Mouse (Mus musculus) intestine, embryonic 14.5 days (tissue): ENCODE results near the gene Tmem234. TPM values are rescaled to one million over a fixed set of nuclear protein-coding genes. Genes with fewer than 3 reads are reported as not detected.
"Not testable (repeated sequence)": the region's sequence is repeated elsewhere in the genome, so short reads cannot be mapped to it uniquely, and the experiment has no call there.

Experiments
- ATAC-seq: fragments of 200-750 bp; cut with Nextera tagmentation; replicated peaks from 2 replicates; pipeline ENCODE4 v1.8.0; 2017; ENCODE audit warnings: low read depth, moderate number of reproducible peaks, moderate TSS enrichment, moderate library complexity; ENCODE audit not compliant: low FRiP score, low TSS enrichment
- DNase-seq: peaks from one replicate; pipeline ENCODE4 v3.0.0-alpha.2; 2018; ENCODE audit warnings: low spot score
- H3K27ac ChIP-seq: fragments of 300-500 bp; sonication (generic); 2 replicates; pipeline ENCODE4 v1.5.1; 2014; ENCODE audit warnings: low read depth, mild to moderate bottlenecking, control low read depth
- H3K27me3 ChIP-seq: fragments of 300-500 bp; sonication (generic); replicated peaks from 2 replicates; pipeline ENCODE4 v1.6.1; 2014; ENCODE audit warnings: low read length, control low read depth; ENCODE audit not compliant: control insufficient read depth, insufficient read depth
- H3K36me3 ChIP-seq: fragments of 300-500 bp; sonication (generic); 2 replicates; pipeline ENCODE4 v1.6.1; 2014; ENCODE audit warnings: low read length, control low read depth; ENCODE audit not compliant: control insufficient read depth, insufficient read depth
- H3K4me1 ChIP-seq: fragments of 300-500 bp; sonication (generic); replicated peaks from 2 replicates; pipeline ENCODE4 v1.6.1; 2014; ENCODE audit warnings: low read length, control low read depth, mixed read lengths; ENCODE audit not compliant: control insufficient read depth, insufficient read depth
- H3K4me2 ChIP-seq: fragments of 300-500 bp; sonication (generic); 2 replicates; pipeline ENCODE4 v1.6.1; 2014; ENCODE audit warnings: low read length
- H3K4me3 ChIP-seq: fragments of 300-500 bp; sonication (generic); 2 replicates; pipeline ENCODE4 v1.5.1; 2014; ENCODE audit warnings: low read depth, low read length, control low read depth, mixed read lengths
- H3K9ac ChIP-seq: fragments of 300-500 bp; sonication (generic); 2 replicates; pipeline ENCODE4 v1.6.1; 2014; ENCODE audit warnings: mild to moderate bottlenecking, low read length
- H3K9me3 ChIP-seq: fragments of 300-500 bp; sonication (generic); 2 replicates; pipeline ENCODE4 v1.6.1; 2016; ENCODE audit warnings: low read length, control low read depth; ENCODE audit not compliant: control insufficient read depth
- WGBS: fragments of 180-500 bp; shearing (Covaris S2); extraction: QIAGEN DNeasy Blood & Tissue Kit; methylation state at CpG from one replicate; pipeline ENCODE4 v1.1.7; 2014; 5-methylcytosine and 5-hydroxymethylcytosine counted together
- polyA plus RNA-seq: library from polyadenylated mRNA; unstranded; fragments of >200 nt; fragmentation: Nextera tagmentation; extraction: Ambion mirVana; gene quantifications from 2 replicates; pipeline ENCODE4 v1.2.1, GENCODE M21; 2014

Tmem234 gene
- 197 and 212 TPM in 2 replicates for polyA plus RNA-seq

DNA sequence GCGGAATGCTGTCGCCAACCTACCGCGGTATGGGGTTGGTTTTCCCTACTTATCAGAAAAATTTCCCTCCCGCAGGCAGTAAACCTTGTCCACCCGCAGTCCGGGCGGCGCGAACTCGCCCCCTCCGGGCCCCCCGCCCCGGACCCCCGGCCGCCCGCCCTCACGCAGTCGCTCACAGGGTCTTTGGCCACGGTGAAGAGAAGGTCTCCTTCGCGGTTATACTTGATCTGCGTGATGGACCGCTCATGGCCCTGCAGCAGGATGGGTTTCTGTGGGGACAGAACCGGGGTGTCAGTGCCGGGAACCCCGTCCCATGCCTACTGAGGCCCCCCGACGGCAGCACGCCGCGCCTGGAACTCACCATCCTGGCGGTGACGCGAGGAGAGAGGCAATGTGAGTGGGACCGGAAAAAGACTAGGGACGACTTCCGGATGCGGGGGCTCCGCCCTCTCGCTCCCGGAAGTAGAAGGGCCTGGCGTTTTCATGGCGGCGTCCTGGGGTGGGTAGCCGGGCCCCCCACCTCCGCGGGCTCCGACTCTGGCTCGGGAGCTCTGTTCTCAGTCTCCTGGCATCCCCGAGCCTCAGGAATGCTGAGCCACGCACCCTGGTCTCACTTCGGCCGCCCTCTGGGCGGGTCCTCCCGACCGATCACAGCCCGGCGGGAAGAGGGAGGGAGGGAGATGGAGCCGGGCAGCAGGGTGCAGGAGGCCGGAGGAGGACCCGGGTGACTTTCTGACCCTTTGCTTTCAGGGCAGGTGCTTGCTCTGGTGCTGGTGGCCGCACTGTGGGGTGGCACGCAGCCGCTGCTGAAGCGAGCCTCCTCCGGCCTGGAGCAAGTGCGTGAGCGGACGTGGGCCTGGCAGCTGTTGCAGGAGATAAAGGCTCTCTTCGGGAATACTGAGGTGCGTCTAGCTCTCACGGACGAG, at the start of gene Tmem234, which contains the start of gene Eif3i:
Gene Tmem234 (plus strand): TSS at position 436 of the 926 bp plus-strand sequence.
Gene Eif3i (minus strand): TSS at position 416 of the 926 bp plus-strand sequence.
- Histone ChIP-seq H3K4me3 (peak within 1 kb of the TSS; percentile 92), H3K4me1 (peaks cover 15% of the 10 kb centered on the region), H3K9ac (peak within 1 kb of the TSS; percentile 81), H3K9me3 (no peaks in the 10 kb centered on the region), H3K4me2 (peak within 1 kb of the TSS; percentile 76), H3K27ac (peak within 1 kb of the TSS; percentile 73; the same call in 1 of the 2 replicates), H3K36me3 (peaks cover 55% of the 10 kb centered on the region), H3K27me3 (no peaks in the 10 kb centered on the region)
- DNase-seq = peak; percentile 90
- WGBS = under 1% methylated on average over 73 of the region's 74 CpGs
- ATAC-seq = peak; percentile 87

DNA sequence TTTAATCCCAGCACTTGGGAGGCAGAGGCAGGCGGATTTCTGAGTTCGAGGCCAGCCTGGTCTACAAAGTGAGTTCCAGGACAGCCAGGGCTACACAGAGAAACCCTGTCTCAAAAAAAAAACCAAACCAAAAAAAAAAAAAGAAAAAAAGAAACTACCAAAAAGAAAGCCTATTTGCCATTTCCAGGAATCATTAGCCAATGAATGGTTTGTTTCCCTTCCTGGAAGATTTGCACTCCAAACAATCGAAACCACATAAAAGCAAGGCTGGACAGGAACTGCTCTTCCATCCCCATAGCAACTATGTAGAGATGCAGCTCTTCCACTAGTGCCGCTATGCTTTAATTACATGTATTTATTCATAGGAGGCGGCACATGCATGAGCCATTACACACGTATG, 46.0 kb upstream of the Tmem234 start:
- not testable (repeated sequence) for H3K4me3 ChIP-seq, H3K4me2 ChIP-seq, H3K9ac ChIP-seq, H3K27ac ChIP-seq, DNase-seq, H3K36me3 ChIP-seq, ATAC-seq, H3K9me3 ChIP-seq, H3K27me3 ChIP-seq
- peaks cover 18% of the 10 kb centered on the region for H3K4me1 ChIP-seq
- WGBS = 92% methylated on average over 6 of the region's 6 CpGs

DNA sequence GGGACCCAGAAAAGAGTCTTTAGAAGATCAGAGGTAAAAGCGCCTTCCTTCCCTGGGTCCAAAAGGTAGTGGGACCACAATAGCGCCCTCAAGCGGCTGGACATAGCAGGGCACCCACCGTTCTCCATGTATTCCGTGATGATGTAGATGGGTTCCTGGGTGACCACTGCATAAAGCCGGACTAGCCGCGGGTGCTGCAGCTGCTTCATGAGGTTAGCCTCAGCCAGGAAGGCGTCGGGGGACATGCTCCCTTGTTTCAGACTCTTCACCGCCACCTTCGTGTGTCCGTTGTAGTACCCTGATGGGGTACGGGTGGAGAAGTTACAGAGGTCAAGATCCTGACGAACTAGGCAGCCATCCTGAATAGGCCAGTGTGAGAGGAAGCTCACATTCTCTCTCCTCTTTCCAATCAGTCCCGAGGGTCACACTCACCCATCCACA, 45.0 kb upstream of the Tmem234 start:
- Histone ChIP-seq H3K36me3 (no peaks in the 10 kb centered on the region), H3K9me3 (no peaks in the 10 kb centered on the region), H3K27me3 (no peaks in the 10 kb centered on the region), H3K27ac (peak overlapping the region; percentile 69; the same call in 1 of the 2 replicates), H3K4me1 (peaks cover 18% of the 10 kb centered on the region), H3K4me2 (peak overlapping the region; percentile 94), H3K9ac (peak overlapping the region; percentile 55), H3K4me3 (peak overlapping the region; percentile 58)
- WGBS = 6% methylated on average over 16 of the region's 16 CpGs
- DNase-seq (peak; percentile 85), ATAC-seq (peak; percentile 30; the same call in 1 of the 2 replicates)

DNA sequence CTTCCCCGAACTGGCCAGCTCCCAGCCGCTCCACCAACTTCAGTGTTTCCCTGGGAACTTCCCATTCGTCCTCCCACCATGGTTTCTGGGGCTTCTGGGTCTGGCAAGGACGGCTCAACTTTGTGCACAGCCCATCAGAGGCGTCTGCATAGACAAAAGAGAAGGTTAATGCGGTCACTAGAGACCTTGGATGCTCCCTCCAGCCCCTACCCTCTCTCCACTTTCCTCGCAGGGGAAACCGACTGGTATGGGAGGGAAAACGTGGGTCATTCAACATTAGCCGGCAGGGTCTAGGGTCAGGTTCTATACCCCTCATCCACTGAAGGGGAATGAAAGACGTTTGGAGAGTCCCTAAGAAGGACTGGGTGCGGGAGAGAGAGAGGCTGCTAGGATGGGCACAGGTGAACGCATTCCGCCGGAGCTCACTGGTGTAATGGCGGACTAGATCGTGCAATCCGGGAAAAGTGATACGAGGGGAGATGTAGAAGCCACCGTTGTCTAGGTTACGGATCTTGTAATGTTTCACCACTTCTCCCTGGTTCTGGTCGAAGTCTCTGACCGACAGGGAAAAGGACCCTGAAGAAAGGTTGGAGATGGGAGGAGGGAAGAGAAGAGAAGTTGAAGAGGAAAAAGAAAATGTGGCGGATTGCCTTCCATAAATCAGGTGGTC, 44.5 kb upstream of the Tmem234 start:
- Histone ChIP-seq H3K4me3 (peak overlapping the region; percentile 58), H3K27me3 (no peaks in the 10 kb centered on the region), H3K9me3 (no peaks in the 10 kb centered on the region), H3K4me2 (peak overlapping the region; percentile 94), H3K27ac (peak overlapping the region; percentile 69; the same call in 1 of the 2 replicates), H3K4me1 (peaks cover 18% of the 10 kb centered on the region), H3K36me3 (no peaks in the 10 kb centered on the region), H3K9ac (peak overlapping the region; percentile 55)
- DNase-seq (no peak), ATAC-seq (peak; percentile 66)
- WGBS = under 1% methylated on average over 24 of the region's 24 CpGs

DNA sequence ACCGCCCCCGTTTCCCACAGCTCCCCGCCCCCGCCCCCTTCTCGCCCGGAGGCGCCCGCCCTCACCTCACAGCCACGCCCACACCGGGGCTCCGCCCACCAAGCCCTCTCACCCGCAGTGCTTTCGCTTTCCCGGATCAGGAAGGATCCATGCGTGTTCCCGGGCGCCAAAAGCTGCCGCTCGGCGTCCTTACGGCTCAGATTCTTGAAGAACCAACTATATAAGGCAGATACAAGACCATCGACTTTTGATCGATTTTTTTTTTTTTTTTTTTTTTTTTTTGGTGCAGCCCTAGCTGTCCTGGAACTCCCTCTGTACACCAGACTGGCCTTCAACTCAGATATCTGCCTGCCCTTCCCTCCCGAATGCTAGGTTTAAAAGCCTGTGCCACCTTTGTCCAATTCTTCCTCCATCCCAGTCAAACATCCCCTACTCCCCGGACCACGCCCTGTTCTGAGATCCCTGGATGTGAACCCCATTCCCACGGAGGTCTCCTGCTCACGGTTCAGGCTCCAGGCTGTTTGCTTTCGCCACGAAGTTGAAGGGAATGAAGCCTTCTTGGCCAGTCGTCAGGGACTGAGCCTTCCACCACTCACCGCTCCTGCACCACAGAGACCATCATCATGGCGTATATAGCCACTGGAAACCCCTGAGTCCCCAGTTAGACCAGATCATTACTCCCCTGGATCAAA, 43.8 kb upstream of the Tmem234 start:
- Histone ChIP-seq H3K9ac (peak overlapping the region; percentile 55), H3K27ac (peak overlapping the region; percentile 51; the same call in 1 of the 2 replicates), H3K4me2 (peak overlapping the region; percentile 94), H3K27me3 (no peaks in the 10 kb centered on the region), H3K4me1 (peaks cover 18% of the 10 kb centered on the region), H3K9me3 (no peaks in the 10 kb centered on the region), H3K4me3 (peak overlapping the region; percentile 58), H3K36me3 (no peaks in the 10 kb centered on the region)
- DNase-seq (peak; percentile 98), ATAC-seq (peak; percentile 80)
- 7% methylated on average over 33 of the region's 33 CpGs for WGBS

DNA sequence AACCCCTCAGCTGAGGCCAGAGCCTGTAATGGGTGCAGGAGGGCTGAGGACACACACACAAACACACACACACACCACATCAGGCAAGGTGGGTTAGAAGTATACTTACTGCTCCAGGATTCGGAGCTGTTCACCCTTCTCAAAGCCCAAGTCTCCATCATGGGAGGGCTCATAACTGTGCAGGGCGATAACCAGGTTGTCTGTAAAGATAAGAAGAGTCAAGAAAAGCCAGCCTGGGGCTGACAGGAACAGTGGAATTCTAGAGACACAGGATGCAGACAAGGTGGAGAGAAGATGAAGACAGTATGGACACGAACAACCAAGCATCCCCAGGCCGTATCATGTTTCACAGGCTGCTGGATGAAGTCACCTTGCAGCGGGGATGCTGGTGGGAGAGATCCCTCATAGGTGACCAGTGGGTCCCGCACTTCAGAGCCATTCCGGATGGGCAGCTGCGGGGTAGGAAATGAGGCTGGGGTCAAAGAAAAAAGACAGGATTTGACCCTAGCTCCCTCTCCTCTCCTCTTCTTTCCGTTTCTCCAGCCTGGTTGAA, 43.1 kb upstream of the Tmem234 start:
- Histone ChIP-seq H3K9ac (peak overlapping the region; percentile 55; the same call in 1 of the 2 replicates), H3K27me3 (no peaks in the 10 kb centered on the region), H3K27ac (peak overlapping the region; percentile 51; the same call in 1 of the 2 replicates), H3K36me3 (no peaks in the 10 kb centered on the region), H3K4me3 (no peak overlapping the region), H3K9me3 (no peaks in the 10 kb centered on the region), H3K4me2 (peak overlapping the region; percentile 94), H3K4me1 (peaks cover 18% of the 10 kb centered on the region)
- ATAC-seq = no peak
- no peak for DNase-seq
- 60% methylated on average over 9 of the region's 9 CpGs for WGBS

DNA sequence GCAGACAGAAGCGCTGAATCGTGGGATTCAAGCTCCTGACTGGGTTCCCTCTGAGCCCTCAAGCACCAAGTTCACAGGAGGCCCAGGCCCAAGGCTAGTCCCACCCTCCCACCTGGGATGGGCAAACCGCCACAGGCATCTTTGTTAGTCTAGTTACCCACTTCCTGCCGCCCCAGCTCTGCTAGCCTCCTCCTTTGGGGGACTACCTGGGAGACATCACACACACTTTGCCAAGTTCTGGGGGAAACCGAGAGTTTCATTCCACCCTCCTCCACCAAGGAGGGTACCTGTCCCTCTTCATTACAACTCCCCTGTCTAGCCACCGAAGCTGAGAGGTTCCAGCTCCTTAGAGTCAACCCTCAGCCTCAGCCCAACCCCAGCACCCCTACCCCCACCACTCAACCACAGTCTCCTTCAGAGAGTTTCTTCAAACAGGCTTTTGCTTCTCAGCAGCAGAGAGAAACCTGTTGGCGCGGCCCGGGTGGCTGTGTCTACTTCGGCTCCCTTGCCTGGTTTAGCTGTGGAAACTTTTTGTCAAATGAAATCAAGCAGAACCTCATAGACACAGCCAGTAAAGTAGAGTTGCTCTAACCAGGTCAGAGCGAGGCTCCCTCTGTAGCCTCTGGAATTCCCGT, 42.0 kb upstream of the Tmem234 start:
- ATAC-seq = no peak
- 82% methylated on average over 12 of the region's 12 CpGs for WGBS
- Histone ChIP-seq H3K27me3 (no peaks in the 10 kb centered on the region), H3K9ac (no peak overlapping the region), H3K27ac (no peak overlapping the region), H3K36me3 (no peaks in the 10 kb centered on the region), H3K4me2 (no peak overlapping the region), H3K9me3 (no peaks in the 10 kb centered on the region), H3K4me3 (no peak overlapping the region), H3K4me1 (peaks cover 18% of the 10 kb centered on the region)
- DNase-seq = no peak
